16 mouse cellular contexts compared by ENCODE assay signal in the genomic region with DNA sequence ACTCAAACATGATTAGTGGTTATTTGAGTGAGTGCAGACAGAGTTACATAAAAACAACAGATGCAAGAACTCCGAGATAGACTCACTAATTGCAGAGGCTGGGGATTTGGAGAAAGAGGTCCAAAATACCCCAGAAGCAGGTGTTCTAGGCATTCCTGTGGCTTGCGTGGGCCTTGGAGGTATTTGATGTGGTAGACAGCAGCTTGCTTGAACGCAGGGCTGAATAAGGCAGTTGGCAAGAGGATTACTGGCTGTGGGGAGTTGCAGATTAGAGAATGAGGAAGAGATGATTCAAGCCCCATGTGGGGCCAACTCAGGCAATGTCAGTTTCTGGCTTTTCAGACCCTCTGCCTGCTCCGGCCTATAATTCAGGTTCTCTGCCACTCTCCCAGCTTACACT. TPM values are rescaled to one million over a fixed set of nuclear protein-coding genes. Genes with fewer than 3 reads are reported as not detected.
DNase-seq lines count a peak whose midpoint lies in the region; ATAC-seq and TF ChIP-seq lines count a peak whose summit lies in the region.
"Had no signal": no experiment of that assay in that cellular context is flagged by ENCODE, and none has a peak within 500 bp of the region (broad histone marks: within the 10 kb centered on the region; RNA-seq: fewer than 3 reads in every experiment).

No protein-coding gene starts in this region.

- peak; percentile 19 to 28 for DNase-seq in layer of hippocampus, adult 8-10 months (ENCODE audit: low spot score in 2 of 2)
- DNase-seq in layer of hippocampus, postnatal 14 days (ENCODE audit: low spot score in 2 of 2), result no peak
- peak; percentile 64 for DNase-seq in Patski (ENCODE audit: low read depth, low spot score)
- DNase-seq in thymus, postnatal 25 days, result peak; percentile 77
- no peak for DNase-seq in urinary bladder, postnatal 36 days (ENCODE audit: low spot score in 2 of 2)
- DNase-seq in ovary, postnatal 10 days (ENCODE audit: low spot score), result no peak
- no peak for DNase-seq in kidney, adult 8-10 months
- DNase-seq: cerebellum, adult 9-11 months; embryo, embryonic 11 days; kidney, postnatal 14 days had no signal

- in situ Hi-C loops in Patski (cut with MboI; ENCODE audit: low pct_unique_long_range_greater_than_20kb), result no loop called here

- peak; percentile 74 for ATAC-seq in Patski
- 0 out of 2 replicates have a peak, but pooled peaks have one; percentile 17 for ATAC-seq in granulocyte monocyte progenitor cell, adult 5-6 weeks (replicated peaks; ENCODE audit: poor library complexity, severe bottlenecking)
- ATAC-seq: intestine, postnatal 0 days; lung, postnatal 0 days; midbrain, embryonic 16.5 days had no signal

- no peaks in the 10 kb centered on the region for H3K27me3 ChIP-seq in Patski
- H3K27me3 ChIP-seq: neural tube, embryonic 12.5 days; stomach, embryonic 15.5 days had no signal

- TF ChIP-seq CTCF in Patski (IDR thresholded peaks at IDR 0.05), result no peak

- CTCF ChIA-PET in Patski (lab: Charles Lee), result interaction anchor here (0.9 kb wide), 1 partner anchor 16 kb away, joined by 3 read pairs; no protein-coding TSS in a partner anchor

- POLR2A ChIA-PET in Patski (lab: Charles Lee), result no interaction called here

RNA-seq across cellular contexts. Expression of a gene that starts 43.9 kb away (rescaled TPM):
- total RNA-seq in layer of hippocampus, adult 8-10 months (2022), result under 1 TPM in 2 of 4 experiments, not detected in 2; 0.04 to 0.07 TPM
- total RNA-seq in layer of hippocampus, postnatal 14 days (2021), result under 1 TPM; 0.07 to 0.12 TPM
- 0.10 TPM for polyA plus RNA-seq in Patski (2021)
- not detected in 2 replicates for total RNA-seq in granulocyte monocyte progenitor cell, adult 5-6 weeks (2014; fragmentation: Nextera tagmentation)
- not detected in 2 replicates for total RNA-seq in granulocyte monocyte progenitor cell, adult 5-6 weeks (2017)
- polyA plus RNA-seq: intestine, postnatal 0 days had no signal

RNA-seq across cellular contexts. Expression of a gene that starts 47.8 kb away (rescaled TPM):
- total RNA-seq in layer of hippocampus, adult 8-10 months (2022), result 1 to 10 TPM; 5.7 to 9.2 (median 7.9) TPM
- total RNA-seq in layer of hippocampus, postnatal 14 days (2021), result 1 to 10 TPM; 7.3 to 7.8 TPM
- 27.4 TPM for polyA plus RNA-seq in Patski (2021)
- 16.3 and 17.1 TPM in 2 replicates for total RNA-seq in granulocyte monocyte progenitor cell, adult 5-6 weeks (2014; fragmentation: Nextera tagmentation)
- 9.5 and 10.9 TPM in 2 replicates for total RNA-seq in granulocyte monocyte progenitor cell, adult 5-6 weeks (2017)

Comparison
In these comparisons a context has a peak if more than half of its experiments do, and no peak if none do; other contexts are left out.
1. DNase-seq: peak in layer of hippocampus, adult 8-10 months (2 of 2), Patski (single experiment) and thymus, postnatal 25 days (single experiment); none in layer of hippocampus, postnatal 14 days (0 of 2), urinary bladder, postnatal 36 days (0 of 2), ovary, postnatal 10 days (single experiment) and kidney, adult 8-10 months (0 of 2).